Mouse (Mus musculus) thymus, postnatal 0 days (tissue): ENCODE results near the gene Brd4. TPM values are rescaled to one million over a fixed set of nuclear protein-coding genes. Genes with fewer than 3 reads are reported as not detected.

Experiments used
- DNase-seq: peaks from one replicate; pipeline ENCODE4 v3.0.0-alpha.2; 2015; ENCODE audit warnings: low spot score
- polyA plus RNA-seq: library from polyadenylated mRNA; unstranded; fragments of >200 nt; fragmentation: Nextera tagmentation; extraction: Ambion mirVana; gene quantifications from 2 replicates; pipeline ENCODE4 v1.2.1, GENCODE M21; 2015

Brd4 gene
- polyA plus RNA-seq, 1 experiment from 2014 or later, result 60.7 TPM

GRCm38 (mm10) chr17:32281126-32281525 is 3.4 kb downstream of the Brd4 start:
- no peak for DNase-seq

- DNase-seq, result no peak
Observed at GRCm38 (mm10) chr17:32280575-32280974, 3.9 kb downstream of the Brd4 start.

- DNase-seq, result no peak
Observed at GRCm38 (mm10) chr17:32277201-32277600, 7.3 kb downstream of the Brd4 start.

GRCm38 (mm10) chr17:32275568-32275967 is 9.0 kb downstream of the Brd4 start:
- no peak for DNase-seq

GRCm38 (mm10) chr17:32269151-32269550 is 15.4 kb downstream of the Brd4 start:
- no peak for DNase-seq

GRCm38 (mm10) chr17:32268540-32268960 is 16.0 kb downstream of the Brd4 start:
- no peak for DNase-seq

- DNase-seq, result no peak
Observed at GRCm38 (mm10) chr17:32268096-32268495, 16.4 kb downstream of the Brd4 start.

GRCm38 (mm10) chr17:32267617-32268016 is 16.9 kb downstream of the Brd4 start:
- DNase-seq, result no peak

GRCm38 (mm10) chr17:32263672-32264071 is 20.9 kb downstream of the Brd4 start:
- no peak for DNase-seq

- DNase-seq, result no peak
Observed at GRCm38 (mm10) chr17:32262831-32263559, 21.5 kb downstream of the Brd4 start.

- no peak for DNase-seq
Observed at GRCm38 (mm10) chr17:32258869-32259268, 25.7 kb downstream of the Brd4 start.

- DNase-seq, result no peak
Observed at GRCm38 (mm10) chr17:32257944-32258343, 26.6 kb downstream of the Brd4 start.

- DNase-seq, result no peak
Observed at GRCm38 (mm10) chr17:32257452-32257851, 27.1 kb downstream of the Brd4 start.

- no peak for DNase-seq
Observed at GRCm38 (mm10) chr17:32256896-32257295, 27.6 kb downstream of the Brd4 start.

- DNase-seq, result no peak
Observed at GRCm38 (mm10) chr17:32253261-32253660, 31.3 kb downstream of the Brd4 start.

- DNase-seq, result no peak
Observed at GRCm38 (mm10) chr17:32251827-32252470, 32.6 kb downstream of the Brd4 start.

- no peak for DNase-seq
Observed at GRCm38 (mm10) chr17:32250066-32250465, 34.5 kb downstream of the Brd4 start.

- DNase-seq, result no peak
Observed at GRCm38 (mm10) chr17:32248192-32248591, 36.3 kb downstream of the Brd4 start.

- DNase-seq, result no peak
Observed at GRCm38 (mm10) chr17:32247616-32248015, 36.9 kb downstream of the Brd4 start.

GRCm38 (mm10) chr17:32246117-32246516 is 38.4 kb downstream of the Brd4 start:
- no peak for DNase-seq

GRCm38 (mm10) chr17:32240881-32241531 is 43.5 kb downstream of the Brd4 start:
- DNase-seq, result no peak

- no peak for DNase-seq
Observed at GRCm38 (mm10) chr17:32238589-32238988, 45.9 kb downstream of the Brd4 start.
